Mouse (Mus musculus) frontal cortex, adult 2 months (tissue): ENCODE measurements around the gene Fam131a. TPM values are rescaled to one million over a fixed set of nuclear protein-coding genes. Genes with fewer than 3 reads are reported as not detected.

ENCODE experiments used
- DNase-seq, 2 experiments: peaks; one replicate each; pipeline ENCODE4 v3.0.0; 2022; ENCODE audit warnings: low spot score in 1 of 2; ENCODE audit errors: extremely low spot score in 1 of 2
- polyA plus RNA-seq: library from polyadenylated mRNA; depleted of rRNA; stranded (reverse); fragments of >200 nt; gene quantifications from 2 replicates; pipeline ENCODE4 v1.2.3, GENCODE M21; 2012; rRNA removed

Gene Fam131a
- polyA plus RNA-seq, 1 experiment, result 271 TPM

DNA sequence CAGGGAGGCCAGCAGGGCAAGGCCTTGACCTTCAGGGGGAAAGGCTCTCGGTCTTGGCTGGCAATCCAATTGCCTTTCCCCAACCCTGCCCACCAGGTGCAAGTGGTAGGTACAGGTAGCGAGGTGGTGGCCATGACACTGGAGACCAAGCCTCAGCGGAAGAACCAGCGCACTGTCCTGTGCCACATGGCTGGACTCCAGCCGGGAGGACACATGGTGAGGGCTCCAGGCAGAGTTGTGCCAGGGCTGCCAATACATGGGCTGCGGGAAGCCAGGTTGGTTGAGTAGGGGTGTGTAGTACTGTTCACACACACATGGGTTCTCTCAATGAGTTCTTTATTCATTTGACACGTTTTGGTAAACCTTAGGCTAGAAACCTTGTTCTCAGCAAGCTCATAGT, 43.1 kb downstream of the Fam131a start:
- DNase-seq, result no peak

DNA sequence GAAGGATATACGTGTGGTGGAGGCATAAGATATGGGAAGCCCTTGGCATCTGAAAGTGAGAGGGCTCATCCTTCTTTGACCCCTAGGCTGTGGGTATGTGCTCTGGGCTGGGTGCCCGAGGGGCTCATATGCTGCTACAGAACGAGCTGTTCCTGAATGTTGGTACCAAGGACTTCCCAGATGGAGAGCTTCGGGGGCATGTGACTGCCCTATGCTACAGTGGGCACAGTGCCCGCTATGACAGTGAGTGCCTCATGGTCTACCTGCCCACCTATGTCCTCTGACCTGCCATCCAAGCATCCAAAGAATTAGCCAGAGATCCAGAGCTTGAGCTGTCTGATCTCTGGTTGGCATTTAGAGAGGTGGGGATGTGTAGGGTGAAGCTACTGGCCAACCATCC, 43.8 kb downstream of the Fam131a start:
- no peak for DNase-seq

- DNase-seq, result no peak
Observed at GRCm38 (mm10) chr16:20739845-20740244, 46.8 kb downstream of the Fam131a start.

GRCm38 (mm10) chr16:20746641-20747040, 53.6 kb downstream of the Fam131a start:
- DNase-seq, result peak; percentile 66 to 85

- peak in 1 of 2 experiments; percentile 34 for DNase-seq
Observed at GRCm38 (mm10) chr16:20750518-20750917, 57.5 kb downstream of the Fam131a start.

Other genes with a start within 250 kb of the Fam131a start
- 40.7 and 46.6 TPM in 2 replicates for gene Eif2b5, start 194.4 kb upstream of the Fam131a start, polyA plus RNA-seq
- gene Dvl3, start 176.3 kb upstream of the Fam131a start, polyA plus RNA-seq, result 50.7 and 54.1 TPM in 2 replicates
- 1,374 and 1,412 TPM in 2 replicates for gene Ap2m1, start 157.8 kb upstream of the Fam131a start, polyA plus RNA-seq
- 72.5 and 86.0 TPM in 2 replicates for gene Abcf3, start 144.7 kb upstream of the Fam131a start, polyA plus RNA-seq
- gene Vwa5b2, start 103.8 kb upstream of the Fam131a start, polyA plus RNA-seq, result 70.4 and 77.5 TPM in 2 replicates
- 2.3 and 3.2 TPM in 2 replicates for gene Eef1akmt4, start 81.6 kb upstream of the Fam131a start, polyA plus RNA-seq
- gene Gm49333, start 81.6 kb upstream of the Fam131a start, polyA plus RNA-seq, result 0.14 TPM in 1 of 2 replicates, not detected in the other
- 19.0 and 21.1 TPM in 2 replicates for gene Alg3, start 81.5 kb upstream of the Fam131a start, polyA plus RNA-seq
- 125 and 142 TPM in 2 replicates for gene Camk2n2, start 72.0 kb upstream of the Fam131a start, polyA plus RNA-seq
- 36.6 and 42.7 TPM in 2 replicates for gene Ece2, start 63.4 kb upstream of the Fam131a start, polyA plus RNA-seq
- 155 and 184 TPM in 2 replicates for gene Psmd2, start 41.6 kb upstream of the Fam131a start, polyA plus RNA-seq
- 164 and 169 TPM in 2 replicates for gene Eif4g1, start 24.9 kb upstream of the Fam131a start, polyA plus RNA-seq
- gene Polr2h, start 24.4 kb downstream of the Fam131a start, polyA plus RNA-seq, result 42.6 and 45.7 TPM in 2 replicates
- gene Clcn2, start 24.5 kb downstream of the Fam131a start, polyA plus RNA-seq, result 92.6 and 107 TPM in 2 replicates
- 38.8 and 49.9 TPM in 2 replicates for gene Chrd, start 39.9 kb downstream of the Fam131a start, polyA plus RNA-seq
- gene Thpo, start 41.3 kb downstream of the Fam131a start, polyA plus RNA-seq, result 15.5 and 18.2 TPM in 2 replicates